Mouse (Mus musculus) lung, postnatal 0 days (tissue): ENCODE results near the gene Macf1. TPM values are rescaled to one million over a fixed set of nuclear protein-coding genes. Genes with fewer than 3 reads are reported as not detected.
"Not testable (repeated sequence)": the region's sequence is repeated elsewhere in the genome, so short reads cannot be mapped to it uniquely, and the experiment has no call there.

Experiments used
- ATAC-seq: fragments of 200-750 bp; cut with Nextera tagmentation; 2 replicates; pipeline ENCODE4 v1.8.0; 2017; ENCODE audit warnings: moderate library complexity
- DNase-seq: peaks from one replicate; pipeline ENCODE4 v3.0.0-alpha.2; 2016; ENCODE audit warnings: low spot score
- H3K27ac ChIP-seq: fragments of 300-500 bp; sonication (generic); 2 replicates; pipeline ENCODE4 v1.5.1; 2014; ENCODE audit warnings: antibody characterized with exemption, mild to moderate bottlenecking, low read length, mixed read lengths
- H3K27me3 ChIP-seq: fragments of 300-500 bp; sonication (generic); replicated peaks from 2 replicates; pipeline ENCODE4 v1.6.1; 2014; ENCODE audit warnings: low read length, mixed read lengths; ENCODE audit not compliant: insufficient read depth
- H3K36me3 ChIP-seq: fragments of 300-500 bp; sonication (generic); 2 replicates; pipeline ENCODE4 v1.6.1; 2014; ENCODE audit warnings: low read length, mixed read lengths; ENCODE audit not compliant: insufficient read depth
- H3K4me1 ChIP-seq: fragments of 300-500 bp; sonication (generic); 2 replicates; pipeline ENCODE4 v1.6.1; 2014; ENCODE audit warnings: antibody characterized with exemption, low read depth, low read length, mixed read lengths; ENCODE audit not compliant: insufficient read depth
- H3K4me2 ChIP-seq: fragments of 300-500 bp; sonication (generic); replicated peaks from 2 replicates; pipeline ENCODE4 v1.6.1; 2014; ENCODE audit warnings: low read depth, mild to moderate bottlenecking, low read length, moderate library complexity, mixed read lengths
- H3K4me3 ChIP-seq: fragments of 300-500 bp; sonication (generic); 2 replicates; pipeline ENCODE4 v1.5.1; 2014; ENCODE audit warnings: low read depth, low read length
- H3K9ac ChIP-seq: fragments of 300-500 bp; sonication (generic); replicated peaks from 2 replicates; pipeline ENCODE4 v1.6.1; 2014; ENCODE audit warnings: low read depth, mild to moderate bottlenecking
- H3K9me3 ChIP-seq: fragments of 300-500 bp; sonication (generic); 2 replicates; pipeline ENCODE4 v1.6.1; 2016; ENCODE audit warnings: low read length, mixed read lengths
- CTCF ChIP-seq: IDR thresholded peaks from 2 replicates; pipeline ENCODE4 v1.5.1; 2016; ENCODE audit warnings: antibody characterized with exemption, mild to moderate bottlenecking
- EP300 ChIP-seq: IDR thresholded peaks from 2 replicates; pipeline ENCODE4 v1.6.1; 2016; ENCODE audit warnings: antibody characterized with exemption, mild to moderate bottlenecking, control low read depth
- WGBS: fragments of 180-500 bp; shearing (Covaris S2); extraction: QIAGEN DNeasy Blood & Tissue Kit; methylation state at CpG from one replicate; pipeline ENCODE4 v1.1.7; 2014; 5-methylcytosine and 5-hydroxymethylcytosine counted together
- polyA plus RNA-seq: library from polyadenylated mRNA; unstranded; fragments of >200 nt; fragmentation: Nextera tagmentation; extraction: Ambion mirVana; gene quantifications from 2 replicates; pipeline ENCODE4 v1.2.1, GENCODE M21; 2015

Macf1 gene
- polyA plus RNA-seq, 1 experiment from 2014 or later, result 181 TPM

- TF ChIP-seq EP300 (no peak), CTCF (no peak)
- Histone ChIP-seq H3K36me3 (no peaks in the 10 kb centered on the region), H3K27me3 (no peaks in the 10 kb centered on the region), H3K4me1 (peaks cover 11% of the 10 kb centered on the region; the same call in 1 of the 2 replicates), H3K9me3 (no peaks in the 10 kb centered on the region), H3K4me3 (no peak overlapping the region), H3K27ac (no peak overlapping the region), H3K4me2 (no peak overlapping the region), H3K9ac (no peak overlapping the region)
- no peak for DNase-seq
- ATAC-seq, result no peak
- WGBS, result 68% methylated on average over 1 of the region's 1 CpGs
Measured at GRCm38 (mm10) chr4:123658175-123658574, 26.0 kb downstream of the Macf1 start.

GRCm38 (mm10) chr4:123655245-123655644 lies 28.9 kb downstream of the Macf1 start:
- H3K36me3 ChIP-seq, result no peaks in the 10 kb centered on the region
- H3K4me3 ChIP-seq, result no peak overlapping the region
- H3K9ac ChIP-seq, result no peak overlapping the region
- no peaks in the 10 kb centered on the region for H3K9me3 ChIP-seq
- H3K27me3 ChIP-seq, result no peaks in the 10 kb centered on the region
- H3K4me1 ChIP-seq, result no peaks in the 10 kb centered on the region; the same call in 1 of the 2 replicates
- H3K27ac ChIP-seq, result no peak overlapping the region; the same call in 1 of the 2 replicates
- no peak for TF ChIP-seq EP300
- TF ChIP-seq CTCF, result no peak
- ATAC-seq (no peak), DNase-seq (no peak)
- WGBS, result 80% methylated on average over 5 of the region's 5 CpGs
- H3K4me2 ChIP-seq, result no peak overlapping the region

- ATAC-seq, result no peak
Measured at GRCm38 (mm10) chr4:123654566-123654965, 29.6 kb downstream of the Macf1 start.

GRCm38 (mm10) chr4:123653446-123653845 lies 30.7 kb downstream of the Macf1 start:
- not testable (repeated sequence) for ATAC-seq, H3K4me3 ChIP-seq, DNase-seq, H3K9me3 ChIP-seq, H3K4me2 ChIP-seq, H3K9ac ChIP-seq, H3K4me1 ChIP-seq, H3K36me3 ChIP-seq, H3K27me3 ChIP-seq, H3K27ac ChIP-seq
- WGBS, result 93% methylated on average over 5 of the region's 5 CpGs

More at GRCm38 (mm10) chr4:123654566-123654965, 29.6 kb downstream of the Macf1 start:
- Histone ChIP-seq H3K36me3 (no peaks in the 10 kb centered on the region), H3K9me3 (no peaks in the 10 kb centered on the region), H3K9ac (no peak overlapping the region), H3K4me1 (no peaks in the 10 kb centered on the region), H3K4me3 (no peak overlapping the region), H3K4me2 (no peak overlapping the region), H3K27me3 (no peaks in the 10 kb centered on the region), H3K27ac (no peak overlapping the region)
- DNase-seq, result no peak
- TF ChIP-seq CTCF (no peak), EP300 (no peak)
- 98% methylated on average over 4 of the region's 4 CpGs for WGBS

GRCm38 (mm10) chr4:123652130-123652529 lies 32.0 kb downstream of the Macf1 start:
- H3K4me1 ChIP-seq, result no peaks in the 10 kb centered on the region
- H3K4me2 ChIP-seq, result no peak overlapping the region
- ATAC-seq (no peak), DNase-seq (peak; percentile 50)
- H3K36me3 ChIP-seq, result no peaks in the 10 kb centered on the region
- H3K27ac ChIP-seq, result peak overlapping the region; percentile 10; the same call in 1 of the 2 replicates
- no peak overlapping the region for H3K4me3 ChIP-seq
- TF ChIP-seq CTCF, result no peak
- no peak for TF ChIP-seq EP300
- 50% methylated on average over 3 of the region's 3 CpGs for WGBS
- H3K9me3 ChIP-seq, result no peaks in the 10 kb centered on the region
- no peak overlapping the region for H3K9ac ChIP-seq
- H3K27me3 ChIP-seq, result no peaks in the 10 kb centered on the region

GRCm38 (mm10) chr4:123649131-123649530 lies 35.0 kb downstream of the Macf1 start:
- no peak overlapping the region for H3K9ac ChIP-seq
- ATAC-seq, result no peak
- 82% methylated on average over 6 of the region's 6 CpGs for WGBS
- no peak overlapping the region for H3K27ac ChIP-seq
- H3K36me3 ChIP-seq, result no peaks in the 10 kb centered on the region
- no peaks in the 10 kb centered on the region for H3K4me1 ChIP-seq
- no peaks in the 10 kb centered on the region for H3K27me3 ChIP-seq
- H3K4me3 ChIP-seq, result no peak overlapping the region
- no peak for DNase-seq
- no peaks in the 10 kb centered on the region for H3K9me3 ChIP-seq
- TF ChIP-seq EP300 (no peak), CTCF (no peak; the same call in 1 of the 2 replicates)
- H3K4me2 ChIP-seq, result no peak overlapping the region

GRCm38 (mm10) chr4:123647668-123648067 lies 36.5 kb downstream of the Macf1 start:
- Histone ChIP-seq H3K4me3 (no peak overlapping the region), H3K9ac (no peak overlapping the region), H3K27ac (peak overlapping the region; percentile 52), H3K9me3 (no peaks in the 10 kb centered on the region), H3K36me3 (no peaks in the 10 kb centered on the region), H3K4me2 (no peak overlapping the region), H3K4me1 (peaks cover 4% of the 10 kb centered on the region), H3K27me3 (no peaks in the 10 kb centered on the region)
- TF ChIP-seq CTCF, result no peak
- no peak for TF ChIP-seq EP300
- WGBS, result 68% methylated on average over 4 of the region's 4 CpGs
- DNase-seq, result no peak
- ATAC-seq, result no peak
